Mouse (Mus musculus) intestine, embryonic 16.5 days (tissue): ENCODE data around the gene Neurl1a. TPM values are rescaled to one million over a fixed set of nuclear protein-coding genes. Genes with fewer than 3 reads are reported as not detected.

Experiments
- ATAC-seq: fragments of 200-750 bp; cut with Nextera tagmentation; 2 replicates; pipeline ENCODE4 v1.8.0; 2017; ENCODE audit warnings: moderate TSS enrichment, moderate library complexity
- H3K27ac ChIP-seq: fragments of 300-500 bp; sonication (generic); 2 replicates; pipeline ENCODE4 v1.5.1; 2014; ENCODE audit warnings: mild to moderate bottlenecking, low read length
- H3K27me3 ChIP-seq: fragments of 300-500 bp; sonication (generic); replicated peaks from 2 replicates; pipeline ENCODE4 v1.6.1; 2014; ENCODE audit warnings: low read length, control low read depth, mixed read lengths; ENCODE audit not compliant: control insufficient read depth, insufficient read depth
- H3K36me3 ChIP-seq: fragments of 300-500 bp; sonication (generic); 2 replicates; pipeline ENCODE4 v1.6.1; 2014; ENCODE audit warnings: low read length, control low read depth; ENCODE audit not compliant: control insufficient read depth, insufficient read depth
- H3K4me1 ChIP-seq: fragments of 300-500 bp; sonication (generic); 2 replicates; pipeline ENCODE4 v1.6.1; 2014; ENCODE audit warnings: low read length, control low read depth, mixed read lengths; ENCODE audit not compliant: control insufficient read depth, insufficient read depth
- H3K4me2 ChIP-seq: fragments of 300-500 bp; sonication (generic); 2 replicates; pipeline ENCODE4 v1.6.1; 2014; ENCODE audit warnings: low read depth, low read length, control low read depth
- H3K4me3 ChIP-seq: fragments of 300-500 bp; sonication (generic); 2 replicates; pipeline ENCODE4 v1.5.1; 2014; ENCODE audit warnings: mild to moderate bottlenecking, low read length
- H3K9ac ChIP-seq: fragments of 300-500 bp; sonication (generic); 2 replicates; pipeline ENCODE4 v1.6.1; 2014; ENCODE audit warnings: low read depth, low read length
- H3K9me3 ChIP-seq: fragments of 300-500 bp; sonication (generic); 2 replicates; pipeline ENCODE4 v1.6.1; 2016; ENCODE audit warnings: low read length, control low read depth; ENCODE audit not compliant: control insufficient read depth
- WGBS: fragments of 180-500 bp; shearing (Covaris S2); extraction: QIAGEN DNeasy Blood & Tissue Kit; methylation state at CpG from one replicate; pipeline ENCODE4 v1.1.7; 2014; 5-methylcytosine and 5-hydroxymethylcytosine counted together
- polyA plus RNA-seq: library from polyadenylated mRNA; unstranded; fragments of >200 nt; fragmentation: Nextera tagmentation; extraction: Ambion mirVana; gene quantifications from 2 replicates; pipeline ENCODE4 v1.2.1, GENCODE M21; 2015

Neurl1a gene
- polyA plus RNA-seq, 1 experiment from 2014 or later = 3.7 TPM

DNA sequence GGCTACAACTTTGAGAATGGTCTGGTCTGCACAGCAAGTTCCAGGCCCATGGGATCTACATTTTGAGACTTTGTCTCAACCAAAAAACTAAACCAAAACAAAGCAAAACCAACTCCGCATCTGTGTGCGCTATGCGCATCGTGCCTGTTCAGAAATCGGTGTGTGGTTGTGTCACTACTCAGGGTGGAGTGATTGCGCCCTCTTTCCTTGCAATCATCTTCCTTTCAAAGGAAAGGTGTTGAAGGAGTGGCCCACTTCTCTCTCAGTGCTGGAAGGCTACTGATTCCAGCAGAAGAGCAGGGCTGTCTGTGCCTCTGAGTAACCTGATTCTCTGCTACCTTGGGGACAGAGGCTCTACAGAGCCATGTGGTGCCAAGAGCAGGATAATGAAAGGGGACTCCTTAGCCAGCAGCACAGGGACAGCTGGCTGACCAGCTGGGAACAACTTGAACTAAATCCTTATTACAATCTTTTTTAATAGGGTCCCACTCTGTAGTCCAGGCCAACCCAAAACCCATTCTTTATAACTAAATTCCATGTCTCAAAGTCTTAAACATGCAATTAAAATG lies 15.4 kb upstream of the Neurl1a start:
- H3K4me2 ChIP-seq = no peak overlapping the region
- 92% methylated on average over 6 of the region's 6 CpGs for WGBS
- no peak overlapping the region for H3K4me3 ChIP-seq
- no peaks in the 10 kb centered on the region for H3K36me3 ChIP-seq
- H3K27me3 ChIP-seq = no peaks in the 10 kb centered on the region
- H3K9ac ChIP-seq = no peak overlapping the region
- no peak overlapping the region for H3K27ac ChIP-seq
- no peak for ATAC-seq
- H3K4me1 ChIP-seq = peaks cover under 1% of the 10 kb centered on the region; the same call in 1 of the 2 replicates
- no peaks in the 10 kb centered on the region for H3K9me3 ChIP-seq

- H3K4me3 ChIP-seq = no peak overlapping the region
- ATAC-seq = no peak
- H3K4me1 ChIP-seq = peaks cover 7% of the 10 kb centered on the region; the same call in 1 of the 2 replicates
- no peaks in the 10 kb centered on the region for H3K27me3 ChIP-seq
- H3K9me3 ChIP-seq = no peaks in the 10 kb centered on the region
- H3K27ac ChIP-seq = no peak overlapping the region
- H3K9ac ChIP-seq = no peak overlapping the region
- H3K36me3 ChIP-seq = no peaks in the 10 kb centered on the region
- no peak overlapping the region for H3K4me2 ChIP-seq
- 28% methylated on average over 3 of the region's 3 CpGs for WGBS
Measured at GRCm38 (mm10) chr19:47166758-47167157, 11.9 kb upstream of the Neurl1a start.

- Histone ChIP-seq H3K9ac (no peak overlapping the region), H3K27ac (no peak overlapping the region), H3K9me3 (no peaks in the 10 kb centered on the region), H3K4me3 (no peak overlapping the region), H3K27me3 (no peaks in the 10 kb centered on the region), H3K4me2 (peak overlapping the region; percentile 41; the same call in 1 of the 2 replicates), H3K36me3 (no peaks in the 10 kb centered on the region), H3K4me1 (peaks cover 7% of the 10 kb centered on the region; the same call in 1 of the 2 replicates)
- no peak for ATAC-seq
- WGBS = 48% methylated on average over 7 of the region's 7 CpGs
Measured at GRCm38 (mm10) chr19:47167617-47168214, 10.9 kb upstream of the Neurl1a start.

DNA sequence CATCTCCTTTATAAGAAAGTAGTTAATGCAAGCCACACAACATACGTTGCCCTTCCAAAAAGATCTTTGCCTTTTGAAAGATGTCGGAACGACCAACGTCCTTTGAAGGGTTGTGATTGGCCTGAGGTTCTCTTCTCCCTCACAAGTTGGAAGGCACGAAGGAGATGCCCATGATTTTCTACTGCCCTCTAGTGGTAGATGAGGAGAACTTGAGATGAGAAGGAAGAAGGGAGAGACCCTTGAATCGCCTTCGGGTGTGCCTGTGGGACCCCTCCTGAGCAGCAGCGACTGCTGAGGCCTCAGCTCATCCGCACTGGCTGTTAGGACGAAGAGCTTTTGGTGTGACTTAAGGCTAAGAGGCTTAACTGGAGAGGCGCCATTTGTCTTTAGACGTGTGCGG lies 10.4 kb upstream of the Neurl1a start:
- Histone ChIP-seq H3K4me3 (peak overlapping the region; percentile 13), H3K4me2 (peak overlapping the region; percentile 41), H3K36me3 (no peaks in the 10 kb centered on the region), H3K27ac (no peak overlapping the region), H3K4me1 (peaks cover 7% of the 10 kb centered on the region; the same call in 1 of the 2 replicates), H3K27me3 (no peaks in the 10 kb centered on the region), H3K9me3 (no peaks in the 10 kb centered on the region), H3K9ac (peak overlapping the region; percentile 35)
- peak; percentile 53; the same call in 1 of the 2 replicates for ATAC-seq
- WGBS = 10% methylated on average over 13 of the region's 13 CpGs

GRCm38 (mm10) chr19:47168793-47169412 lies 9.7 kb upstream of the Neurl1a start:
- no peak overlapping the region for H3K27ac ChIP-seq
- no peaks in the 10 kb centered on the region for H3K36me3 ChIP-seq
- H3K4me1 ChIP-seq = peaks cover 7% of the 10 kb centered on the region; the same call in 1 of the 2 replicates
- peak overlapping the region; percentile 13 for H3K4me3 ChIP-seq
- H3K9me3 ChIP-seq = no peaks in the 10 kb centered on the region
- peak overlapping the region; percentile 35; the same call in 1 of the 2 replicates for H3K9ac ChIP-seq
- H3K4me2 ChIP-seq = peak overlapping the region; percentile 41
- no peaks in the 10 kb centered on the region for H3K27me3 ChIP-seq
- WGBS = 25% methylated on average over 11 of the region's 11 CpGs
- peak; percentile 59 for ATAC-seq

GRCm38 (mm10) chr19:47174515-47174914 lies 4.1 kb upstream of the Neurl1a start:
- Histone ChIP-seq H3K4me1 (no peaks in the 10 kb centered on the region; the same call in 1 of the 2 replicates), H3K9ac (no peak overlapping the region), H3K36me3 (no peaks in the 10 kb centered on the region), H3K9me3 (no peaks in the 10 kb centered on the region), H3K4me3 (no peak overlapping the region), H3K27me3 (peaks cover 4% of the 10 kb centered on the region), H3K4me2 (no peak overlapping the region), H3K27ac (no peak overlapping the region)
- ATAC-seq = no peak
- 55% methylated on average over 3 of the region's 3 CpGs for WGBS

GRCm38 (mm10) chr19:47175472-47175871 lies 3.1 kb upstream of the Neurl1a start:
- no peak for ATAC-seq

DNA sequence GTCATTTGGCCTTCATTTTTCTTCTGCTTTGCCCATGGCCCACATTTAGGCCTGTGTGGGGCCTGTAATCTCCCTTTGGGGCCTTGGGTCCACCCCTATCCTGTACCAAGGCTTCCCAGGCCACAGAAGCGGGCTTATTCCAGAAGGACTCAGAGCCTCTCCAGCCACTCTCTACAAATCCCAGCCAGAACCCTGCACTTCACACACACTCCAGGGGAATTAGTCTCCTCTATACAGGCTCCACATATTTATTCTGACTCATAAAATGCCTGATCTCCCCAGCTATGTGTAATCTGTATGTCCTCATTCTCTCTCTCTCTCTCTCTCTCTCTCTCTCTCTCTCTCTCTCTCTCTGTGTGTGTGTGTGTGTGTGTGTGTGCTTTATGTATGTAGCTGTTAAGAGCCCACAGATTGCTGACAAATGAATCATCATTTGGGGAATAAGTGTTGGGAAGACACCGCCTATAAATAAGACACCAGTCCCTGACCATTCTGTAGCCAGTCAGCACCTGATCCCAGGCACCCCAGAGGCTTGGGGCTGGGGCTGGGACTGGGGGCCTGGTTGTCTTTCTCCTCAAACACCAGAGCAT lies 1.6 kb upstream of the Neurl1a start:
- H3K4me1 ChIP-seq = no peaks in the 10 kb centered on the region; the same call in 1 of the 2 replicates
- H3K27ac ChIP-seq = no peak overlapping the region
- no peak for ATAC-seq
- 84% methylated on average over 2 of the region's 2 CpGs for WGBS
- H3K27me3 ChIP-seq = peaks cover 7% of the 10 kb centered on the region
- H3K4me2 ChIP-seq = no peak overlapping the region
- H3K9me3 ChIP-seq = no peaks in the 10 kb centered on the region; the same call in 1 of the 2 replicates
- H3K36me3 ChIP-seq = no peaks in the 10 kb centered on the region
- H3K9ac ChIP-seq = no peak overlapping the region
- H3K4me3 ChIP-seq = no peak overlapping the region

More at GRCm38 (mm10) chr19:47175472-47175871, 3.1 kb upstream of the Neurl1a start:
- H3K4me3 ChIP-seq = no peak overlapping the region
- peaks cover 7% of the 10 kb centered on the region for H3K27me3 ChIP-seq
- H3K27ac ChIP-seq = no peak overlapping the region
- no peaks in the 10 kb centered on the region for H3K9me3 ChIP-seq
- H3K4me1 ChIP-seq = no peaks in the 10 kb centered on the region; the same call in 1 of the 2 replicates
- H3K36me3 ChIP-seq = no peaks in the 10 kb centered on the region
- no peak overlapping the region for H3K9ac ChIP-seq
- no peak overlapping the region for H3K4me2 ChIP-seq
- WGBS = 58% methylated on average over 2 of the region's 2 CpGs

GRCm38 (mm10) chr19:47178001-47178400 lies 619 bp upstream of the Neurl1a start:
- ATAC-seq = peak; percentile 47
- Histone ChIP-seq H3K4me3 (peak overlapping the region; percentile 72), H3K36me3 (no peaks in the 10 kb centered on the region), H3K27me3 (peaks cover 7% of the 10 kb centered on the region), H3K4me1 (no peaks in the 10 kb centered on the region; the same call in 1 of the 2 replicates), H3K9me3 (no peaks in the 10 kb centered on the region; the same call in 1 of the 2 replicates), H3K27ac (no peak overlapping the region), H3K4me2 (peak overlapping the region; percentile 98), H3K9ac (no peak overlapping the region)
- WGBS = 22% methylated on average over 10 of the region's 10 CpGs
